Mouse (Mus musculus) testis, adult 2 months (tissue): Measurements from ENCODE around the gene Elmsan1. TPM values are rescaled to one million over a fixed set of nuclear protein-coding genes. Genes with fewer than 3 reads are reported as not detected.
A peak's percentile ranks its signal among the peaks of the same experiment; 100 is the strongest.
"Not testable (repeated sequence)": the region's sequence is repeated elsewhere in the genome, so short reads cannot be mapped to it uniquely, and the experiment has no call there.

Experiments
- H3K27ac ChIP-seq: fragments of 200-500 bp; 2 replicates; pipeline ENCODE4 v1.5.1; 2012; ENCODE audit warnings: low read depth, low read length; ENCODE audit not compliant: control insufficient read depth, insufficient read depth
- H3K27me3 ChIP-seq: fragments of 200-500 bp; 2 replicates; pipeline ENCODE4 v1.6.1; 2012; ENCODE audit warnings: mild to moderate bottlenecking, low read length, moderate library complexity; ENCODE audit not compliant: control insufficient read depth, insufficient read depth
- H3K36me3 ChIP-seq: fragments of 200-500 bp; 2 replicates; pipeline ENCODE4 v1.6.1; 2012; ENCODE audit warnings: mild to moderate bottlenecking, low read length; ENCODE audit not compliant: control insufficient read depth, insufficient read depth
- H3K4me1 ChIP-seq: fragments of 200-500 bp; 2 replicates; pipeline ENCODE4 v1.6.1; 2012; ENCODE audit warnings: low read length; ENCODE audit not compliant: control insufficient read depth, insufficient read depth
- H3K4me3 ChIP-seq: fragments of 200-500 bp; 2 replicates; pipeline ENCODE4 v1.5.1; 2012; ENCODE audit warnings: low read depth, mild to moderate bottlenecking, low read length, moderate library complexity, mixed read lengths; ENCODE audit not compliant: control insufficient read depth
- CTCF ChIP-seq: fragments of 200-500 bp; IDR thresholded peaks from 2 replicates; pipeline ENCODE4 v1.5.1; 2012; ENCODE audit warnings: low read depth, mild to moderate bottlenecking, inconsistent platforms, low read length, moderate library complexity; ENCODE audit not compliant: control insufficient read depth, insufficient read depth, insufficient replicate concordance
- POLR2A ChIP-seq: fragments of 200-500 bp; IDR thresholded peaks from 2 replicates; pipeline ENCODE4 v1.6.1; 2012; ENCODE audit warnings: low read depth, mild to moderate bottlenecking, inconsistent platforms, low read length, moderate library complexity; ENCODE audit not compliant: control insufficient read depth
- polyA plus RNA-seq: library from polyadenylated mRNA; depleted of rRNA; stranded (reverse); fragments of >200 nt; gene quantifications from 2 replicates; pipeline ENCODE4 v1.2.3, GENCODE M21; 2012

Gene Elmsan1
- polyA plus RNA-seq, 1 experiment = 0.77 TPM

GRCm38 (mm10) chr12:84243076-84243770, 24.5 kb upstream of the Elmsan1 start:
- H3K4me1 ChIP-seq = peaks cover 5% of the 10 kb centered on the region
- H3K27ac ChIP-seq = no peak overlapping the region
- H3K36me3 ChIP-seq = no peaks in the 10 kb centered on the region
- TF ChIP-seq CTCF (no peak), POLR2A (no peak)
- H3K27me3 ChIP-seq = no peaks in the 10 kb centered on the region
- H3K4me3 ChIP-seq = no peak overlapping the region

GRCm38 (mm10) chr12:84237036-84237435, 18.4 kb upstream of the Elmsan1 start:
- H3K27me3 ChIP-seq, H3K36me3 ChIP-seq, H3K4me3 ChIP-seq, H3K4me1 ChIP-seq, H3K27ac ChIP-seq: not testable (repeated sequence)

DNA sequence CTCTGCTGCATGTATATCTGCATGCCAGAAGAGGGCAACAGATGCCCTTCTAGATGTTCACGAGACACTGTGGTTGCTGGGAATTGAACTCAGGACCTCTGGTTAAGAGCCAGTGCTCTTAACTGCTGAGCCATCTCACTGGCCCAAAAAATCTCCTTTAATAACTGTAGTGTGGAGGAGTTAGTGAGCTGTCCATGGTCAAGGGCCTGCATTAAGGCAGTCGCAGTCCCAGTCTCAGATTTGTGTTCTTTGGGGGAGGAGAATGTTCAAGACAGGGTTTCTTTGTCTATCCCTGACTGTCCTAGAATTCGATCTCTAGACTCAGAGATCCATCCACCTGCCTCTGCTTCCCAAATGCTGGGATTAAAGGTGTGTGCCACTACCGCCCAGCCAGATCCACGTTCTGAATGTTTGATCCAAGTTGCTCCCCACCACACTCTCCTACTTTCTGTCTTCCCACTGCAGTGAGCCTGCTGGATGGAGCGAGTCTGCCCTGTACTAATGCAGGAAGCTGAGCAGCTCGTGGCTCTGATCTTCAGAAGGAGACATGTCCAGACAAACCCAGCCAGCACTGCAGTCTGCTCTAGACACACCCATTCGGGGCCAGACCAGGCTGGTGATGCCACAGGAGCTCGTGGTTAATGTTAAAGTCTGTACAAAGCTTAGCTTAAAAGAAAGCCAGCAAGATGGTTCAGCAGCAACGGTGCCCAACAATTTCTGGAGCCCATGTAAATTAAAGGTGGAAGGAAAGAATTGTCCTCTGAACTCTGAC, 17.5 kb upstream of the Elmsan1 start:
- Histone ChIP-seq H3K36me3 (no peaks in the 10 kb centered on the region), H3K4me3 (no peak overlapping the region), H3K27ac (no peak overlapping the region), H3K4me1 (peaks cover 5% of the 10 kb centered on the region), H3K27me3 (no peaks in the 10 kb centered on the region)
- TF ChIP-seq CTCF (no peak), POLR2A (no peak)

DNA sequence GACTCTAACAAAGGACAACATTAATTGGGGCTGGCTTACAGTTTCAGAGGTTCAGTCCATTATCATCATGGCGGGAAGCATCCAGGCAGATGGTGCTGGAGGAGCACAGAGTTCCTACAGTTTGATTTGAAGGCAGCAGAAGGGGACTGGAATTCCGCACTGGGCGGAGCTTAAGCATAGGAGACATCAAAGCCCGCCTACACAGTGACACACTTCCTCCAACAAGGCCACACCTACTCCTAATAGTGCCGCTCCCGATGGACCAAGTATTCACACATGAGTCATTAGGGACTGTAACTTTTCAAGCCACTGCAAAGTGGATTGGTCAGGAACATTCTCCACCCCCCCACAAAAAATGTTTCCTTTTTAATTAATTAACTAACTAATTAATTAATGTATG, 16.9 kb upstream of the Elmsan1 start:
- no peak for TF ChIP-seq POLR2A
- TF ChIP-seq CTCF = no peak
- Histone ChIP-seq H3K4me3 (no peak overlapping the region), H3K27me3 (no peaks in the 10 kb centered on the region), H3K4me1 (peaks cover 5% of the 10 kb centered on the region), H3K27ac (no peak overlapping the region), H3K36me3 (no peaks in the 10 kb centered on the region)

- no peak for TF ChIP-seq CTCF
- TF ChIP-seq POLR2A = no peak
- H3K4me3 ChIP-seq = no peak overlapping the region
- no peaks in the 10 kb centered on the region for H3K4me1 ChIP-seq
- H3K27ac ChIP-seq = no peak overlapping the region
- no peaks in the 10 kb centered on the region for H3K36me3 ChIP-seq
- H3K27me3 ChIP-seq = no peaks in the 10 kb centered on the region
Measured at GRCm38 (mm10) chr12:84233488-84234100, 14.9 kb upstream of the Elmsan1 start.

GRCm38 (mm10) chr12:84226117-84226840, 7.6 kb upstream of the Elmsan1 start:
- no peaks in the 10 kb centered on the region for H3K27me3 ChIP-seq
- peaks cover 3% of the 10 kb centered on the region for H3K4me1 ChIP-seq
- TF ChIP-seq CTCF (no peak), POLR2A (no peak)
- H3K4me3 ChIP-seq = no peak overlapping the region
- H3K36me3 ChIP-seq = no peaks in the 10 kb centered on the region
- no peak overlapping the region for H3K27ac ChIP-seq

DNA sequence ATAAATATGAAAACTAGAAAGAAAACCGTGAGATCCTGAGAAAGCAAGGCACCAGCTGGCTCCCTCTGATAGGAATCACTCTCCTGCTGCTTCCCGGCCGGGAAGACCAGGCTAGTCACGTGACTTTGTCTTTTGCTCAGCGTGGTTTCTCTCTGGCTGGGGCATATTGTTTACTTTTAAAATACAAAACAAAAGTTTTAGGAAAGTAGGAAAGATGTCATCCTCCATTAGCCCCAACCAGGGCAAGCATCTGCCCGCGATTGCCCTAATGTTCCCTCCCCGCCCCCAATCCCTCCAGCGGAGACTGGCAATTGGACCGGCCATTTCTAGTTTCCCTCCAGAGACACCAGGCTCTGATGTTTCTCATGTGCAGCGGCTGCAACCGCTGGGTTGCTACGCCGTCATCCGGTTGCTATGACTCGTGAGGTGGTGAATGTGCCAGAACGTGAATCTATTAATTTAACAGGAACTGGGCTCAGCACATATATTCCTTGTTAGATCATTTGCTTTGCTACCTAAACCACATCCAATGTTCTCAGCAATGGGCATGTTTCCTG, 3.8 kb upstream of the Elmsan1 start:
- H3K27ac ChIP-seq = no peak overlapping the region
- no peaks in the 10 kb centered on the region for H3K36me3 ChIP-seq
- no peaks in the 10 kb centered on the region for H3K27me3 ChIP-seq
- TF ChIP-seq POLR2A (no peak), CTCF (no peak)
- peak overlapping the region; percentile 45; the same call in 1 of the 2 replicates for H3K4me3 ChIP-seq
- H3K4me1 ChIP-seq = peaks cover 12% of the 10 kb centered on the region
